In the genomic region with DNA sequence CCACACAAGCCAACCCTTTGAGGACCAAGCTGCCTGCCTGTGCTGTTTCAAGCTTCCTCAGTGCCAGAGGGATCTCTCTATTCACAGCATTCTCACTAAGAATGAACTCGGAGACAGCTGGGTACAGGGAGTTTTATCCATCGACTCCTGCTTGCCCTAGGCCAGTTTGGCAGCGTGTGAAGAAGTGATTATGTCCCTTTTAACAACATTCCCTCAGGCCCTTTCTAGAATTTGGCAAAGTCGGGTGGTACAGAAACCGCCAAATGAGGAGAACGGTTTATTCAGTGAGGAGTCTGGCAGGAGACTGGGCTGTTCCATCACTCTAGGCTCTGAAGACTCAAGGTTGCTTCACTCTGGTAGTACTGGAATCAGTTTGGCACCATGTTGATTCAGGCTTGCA, we compare ENCODE assay signal across 8 mouse cellular contexts. TPM values are rescaled to one million over a fixed set of nuclear protein-coding genes. Genes with fewer than 3 reads are reported as not detected.
DNase-seq lines count a peak whose midpoint lies in the region; ATAC-seq lines count a peak whose summit lies in the region.

No protein-coding gene starts in this region.

- no peaks in the 10 kb centered on the region for H3K9me3 ChIP-seq in kidney, embryonic 14.5 days (ENCODE audit: control insufficient read depth, low read length)
- H3K9me3 ChIP-seq in embryonic facial prominence, embryonic 14.5 days (ENCODE audit: control insufficient read depth, low read length): no peaks in the 10 kb centered on the region
- H3K9me3 ChIP-seq in liver, embryonic 12.5 days (replicated peaks): no peaks in the 10 kb centered on the region

- WGBS in kidney, embryonic 14.5 days: 26% methylated on average over 6 of the region's 6 CpGs
- WGBS in embryonic facial prominence, embryonic 14.5 days: 31% methylated on average over 6 of the region's 6 CpGs
- 33% methylated on average over 6 of the region's 6 CpGs for WGBS in liver, embryonic 12.5 days (ENCODE audit: insufficient replicate concordance)

- peaks cover 78% of the 10 kb centered on the region for H3K27me3 ChIP-seq in kidney, embryonic 14.5 days (ENCODE audit: control insufficient read depth, insufficient read depth, low read length)
- peaks cover 74% of the 10 kb centered on the region for H3K27me3 ChIP-seq in embryonic facial prominence, embryonic 14.5 days (replicated peaks; ENCODE audit: control insufficient read depth, insufficient read depth, low read length)
- H3K27me3 ChIP-seq in liver, embryonic 12.5 days (replicated peaks): peaks cover 96% of the 10 kb centered on the region

- peak overlapping the region; percentile 46; the same call in 1 of the 2 replicates for H3K4me3 ChIP-seq in kidney, embryonic 14.5 days (ENCODE audit: low read length)
- peak overlapping the region; percentile 50 for H3K4me3 ChIP-seq in embryonic facial prominence, embryonic 14.5 days (ENCODE audit: low read depth, low read length)
- peak overlapping the region; percentile 50 for H3K4me3 ChIP-seq in liver, embryonic 12.5 days

- no peak for ATAC-seq in kidney, embryonic 14.5 days (ENCODE audit: low FRiP score, low TSS enrichment)
- ATAC-seq in embryonic facial prominence, embryonic 14.5 days (ENCODE audit: low read depth): no peak
- no peak for ATAC-seq in liver, embryonic 12.5 days

- DNase-seq in kidney, postnatal 36 days: no peak
- DNase-seq in Muller cell, postnatal 12 days (ENCODE audit: inconsistent ontology term): peak; percentile 33
- no peak for DNase-seq in embryonic facial prominence, embryonic 14.5 days (ENCODE audit: low spot score)
- no peak for DNase-seq in gastrocnemius, postnatal 25 days
- no peak for DNase-seq in left cerebral cortex, adult 11 months (ENCODE audit: low spot score)
- no peak for DNase-seq in gastrocnemius, postnatal 10 days

- H3K4me1 ChIP-seq in kidney, embryonic 14.5 days (ENCODE audit: control insufficient read depth, insufficient read depth, low read length): peaks cover 18% of the 10 kb centered on the region
- peaks cover 12% of the 10 kb centered on the region; the same call in 1 of the 2 replicates for H3K4me1 ChIP-seq in embryonic facial prominence, embryonic 14.5 days (ENCODE audit: control insufficient read depth, insufficient read depth, low read length)
- peaks cover 39% of the 10 kb centered on the region for H3K4me1 ChIP-seq in liver, embryonic 12.5 days

- peaks cover 6% of the 10 kb centered on the region; the same call in 1 of the 2 replicates for H3K36me3 ChIP-seq in kidney, embryonic 14.5 days (ENCODE audit: control insufficient read depth, insufficient read depth, low read length)
- H3K36me3 ChIP-seq in embryonic facial prominence, embryonic 14.5 days (ENCODE audit: control insufficient read depth, insufficient read depth, low read length): peaks cover 33% of the 10 kb centered on the region
- no peaks in the 10 kb centered on the region for H3K36me3 ChIP-seq in liver, embryonic 12.5 days

- no peak overlapping the region for H3K9ac ChIP-seq in kidney, embryonic 14.5 days (ENCODE audit: low read depth, low read length)
- no peak overlapping the region for H3K9ac ChIP-seq in embryonic facial prominence, embryonic 14.5 days (ENCODE audit: low read depth, low read length)
- no peak overlapping the region for H3K9ac ChIP-seq in liver, embryonic 12.5 days

- H3K27ac ChIP-seq in kidney, embryonic 14.5 days (ENCODE audit: low read depth, low read length): no peak overlapping the region
- H3K27ac ChIP-seq in embryonic facial prominence, embryonic 14.5 days (replicated peaks; ENCODE audit: low read depth, low read length): no peak overlapping the region
- H3K27ac ChIP-seq in liver, embryonic 12.5 days: no peak overlapping the region

- peak overlapping the region; percentile 93 for H3K4me2 ChIP-seq in kidney, embryonic 14.5 days (replicated peaks; ENCODE audit: low read depth, low read length)
- H3K4me2 ChIP-seq in embryonic facial prominence, embryonic 14.5 days (ENCODE audit: low read depth, low read length): peak overlapping the region; percentile 93
- H3K4me2 ChIP-seq in liver, embryonic 12.5 days: peak overlapping the region; percentile 72

RNA-seq across cellular contexts. Expression of a gene that starts 2.0 kb away (rescaled TPM):
- polyA plus RNA-seq in kidney, embryonic 14.5 days (2014; fragmentation: Nextera tagmentation; extraction: Ambion mirVana): 1.1 and 1.6 TPM in 2 replicates
- polyA plus RNA-seq in embryonic facial prominence, embryonic 14.5 days (2014; fragmentation: Nextera tagmentation; extraction: Ambion mirVana): 3.0 and 3.1 TPM in 2 replicates
- 40.8 and 44.2 TPM in 2 replicates for polyA plus RNA-seq in liver, embryonic 12.5 days (2016; fragmentation: Nextera tagmentation; extraction: Ambion mirVana)
- total RNA-seq in gastrocnemius, postnatal 25 days (2021): under 1 TPM in 1 of 2 experiments, not detected in 1; 0.28 TPM
- total RNA-seq in gastrocnemius, postnatal 10 days (2021): not detected

RNA-seq across cellular contexts. Expression of a gene that starts 6.0 kb away (rescaled TPM):
- polyA plus RNA-seq in kidney, embryonic 14.5 days (2014; fragmentation: Nextera tagmentation; extraction: Ambion mirVana): 1.2 and 1.7 TPM in 2 replicates
- 2.4 and 2.6 TPM in 2 replicates for polyA plus RNA-seq in embryonic facial prominence, embryonic 14.5 days (2014; fragmentation: Nextera tagmentation; extraction: Ambion mirVana)
- 0.31 and 0.61 TPM in 2 replicates for polyA plus RNA-seq in liver, embryonic 12.5 days (2016; fragmentation: Nextera tagmentation; extraction: Ambion mirVana)
- total RNA-seq in gastrocnemius, postnatal 25 days (2021): 1 to 10 TPM; 1.3 to 2.4 TPM
- total RNA-seq in gastrocnemius, postnatal 10 days (2021): 1 to 10 TPM; 1.6 to 3.6 TPM

RNA-seq across cellular contexts. Expression of a gene that starts 9.6 kb away (rescaled TPM):
- polyA plus RNA-seq in kidney, embryonic 14.5 days (2014; fragmentation: Nextera tagmentation; extraction: Ambion mirVana): 12.2 and 14.2 TPM in 2 replicates
- polyA plus RNA-seq in embryonic facial prominence, embryonic 14.5 days (2014; fragmentation: Nextera tagmentation; extraction: Ambion mirVana): 34.1 and 43.5 TPM in 2 replicates
- polyA plus RNA-seq in liver, embryonic 12.5 days (2016; fragmentation: Nextera tagmentation; extraction: Ambion mirVana): 2.6 and 2.8 TPM in 2 replicates
- 1 to 10 TPM; 5.5 to 5.8 TPM for total RNA-seq in gastrocnemius, postnatal 25 days (2021)
- total RNA-seq in gastrocnemius, postnatal 10 days (2021): 10 to 100 TPM in 1 of 2 experiments, 1 to 10 TPM in 1; 7.9 to 15.7 TPM

RNA-seq across cellular contexts. Expression of a gene that starts 29.7 kb away (rescaled TPM):
- polyA plus RNA-seq in kidney, embryonic 14.5 days (2014; fragmentation: Nextera tagmentation; extraction: Ambion mirVana): 0.61 and 0.63 TPM in 2 replicates
- 10.5 and 12.4 TPM in 2 replicates for polyA plus RNA-seq in embryonic facial prominence, embryonic 14.5 days (2014; fragmentation: Nextera tagmentation; extraction: Ambion mirVana)
- 0.08 TPM in 1 of 2 replicates, not detected in the other for polyA plus RNA-seq in liver, embryonic 12.5 days (2016; fragmentation: Nextera tagmentation; extraction: Ambion mirVana)
- 10 to 100 TPM in 1 of 2 experiments, 1 to 10 TPM in 1; 5.3 to 42.0 TPM for total RNA-seq in gastrocnemius, postnatal 25 days (2021)
- 1 to 10 TPM; 2.3 to 5.5 TPM for total RNA-seq in gastrocnemius, postnatal 10 days (2021)

Comparison
In these comparisons a context has a peak if more than half of its experiments do, and no peak if none do; other contexts are left out.
1. RNA of a gene that starts 2.0 kb away (polyA plus RNA-seq): 40.8 to 44.2 TPM in liver, embryonic 12.5 days; 3.0 to 3.1 TPM in embryonic facial prominence, embryonic 14.5 days and 1.1 to 1.6 TPM in kidney, embryonic 14.5 days; every median in the first group is over 10 times any median in the second.
2. Peak in every context shown above with its lines, with median percentiles within 50 percentile points of each other: H3K4me2 ChIP-seq and H3K4me3 ChIP-seq.